Mouse (Mus musculus) left cerebral cortex, postnatal 25 days (tissue): ENCODE measurements around the gene Tet1. TPM values are rescaled to one million over a fixed set of nuclear protein-coding genes. Genes with fewer than 3 reads are reported as not detected.
"Not testable (repeated sequence)": the region's sequence is repeated elsewhere in the genome, so short reads cannot be mapped to it uniquely, and the experiment has no call there.

ENCODE experiments used
- DNase-seq, 2 experiments: peaks; one replicate each; pipeline ENCODE4 v3.0.0; 2022; ENCODE audit warnings: low spot score in 2 of 2, mixed read lengths in 1 of 2
- intact Hi-C: fragments of 180-260 bp; cut with DNase I; formaldehyde crosslinking; loops from one replicate; pipeline ENCODE4 v1.15.1; 2025
- total RNA-seq, 2 experiments: library from RNA; stranded (reverse); gene quantifications; 2 replicates each; pipeline ENCODE4 v1.2.3; 2021

Gene Tet1
- 10 to 100 TPM; 21.1 to 26.0 TPM for total RNA-seq

GRCm38 (mm10) chr10:62908896-62909295 is at the start of gene Tet1:
Gene Tet1 (minus strand): TSS chr10:62908996.
- DNase-seq, intact Hi-C loops: not testable (repeated sequence)

- intact Hi-C loops, result no loop called here
- DNase-seq, result no peak
Observed at GRCm38 (mm10) chr10:62948551-62948950, 39.8 kb upstream of the Tet1 start.

GRCm38 (mm10) chr10:62946738-62947471 is 38.1 kb upstream of the Tet1 start, which contains the start of gene Dna2:
Gene Dna2 (plus strand): TSS chr10:62947026.
- peak; percentile 71 to 73 for DNase-seq
- intact Hi-C loops, result loop anchor here (2.0 kb wide), 1 partner anchor 26 kb away; the partner anchor contains the start of gene Slc25a16

GRCm38 (mm10) chr10:62944975-62945580 is 36.3 kb upstream of the Tet1 start:
- intact Hi-C loops, result no loop called here
- no peak for DNase-seq

- intact Hi-C loops, result no loop called here
- DNase-seq, result no peak
Observed at GRCm38 (mm10) chr10:62932381-62932780, 23.6 kb upstream of the Tet1 start.

- no peak for DNase-seq
- intact Hi-C loops, result no loop called here
Observed at GRCm38 (mm10) chr10:62924096-62924635, 15.4 kb upstream of the Tet1 start.

GRCm38 (mm10) chr10:62920766-62921156 is 12.0 kb upstream of the Tet1 start:
- no peak for DNase-seq
- intact Hi-C loops, result loop anchor here (1.0 to 2.0 kb wide), 2 partner anchors 26 to 55 kb away; partner anchors contain the start of gene Dna2

GRCm38 (mm10) chr10:62919925-62920765 is 11.3 kb upstream of the Tet1 start, which contains the start of gene Slc25a16:
Gene Slc25a16 (plus strand): TSS chr10:62920633.
- DNase-seq, result peak; percentile 93 to 96
- intact Hi-C loops, result loop anchor here (1.0 to 2.0 kb wide), 2 partner anchors 27 to 55 kb away; partner anchors contain the start of gene Dna2

- intact Hi-C loops, result no loop called here
- DNase-seq, result no peak
Observed at GRCm38 (mm10) chr10:62918985-62919384, 10.2 kb upstream of the Tet1 start.

- intact Hi-C loops, result no loop called here
- DNase-seq, result no peak
Observed at GRCm38 (mm10) chr10:62911120-62911519, 2.3 kb upstream of the Tet1 start.

- DNase-seq, result no peak
- intact Hi-C loops, result no loop called here
Observed at GRCm38 (mm10) chr10:62906336-62906735, 2.5 kb downstream of the Tet1 start.

- intact Hi-C loops, result no loop called here
Observed at GRCm38 (mm10) chr10:62902829-62903228, 6.0 kb downstream of the Tet1 start.

GRCm38 (mm10) chr10:62901826-62902225 is 7.0 kb downstream of the Tet1 start:
- intact Hi-C loops, result no loop called here
- DNase-seq, result no peak

More at GRCm38 (mm10) chr10:62902829-62903228, 6.0 kb downstream of the Tet1 start:
- no peak for DNase-seq

GRCm38 (mm10) chr10:62900144-62900543 is 8.7 kb downstream of the Tet1 start:
- no peak for DNase-seq
- intact Hi-C loops, result no loop called here

GRCm38 (mm10) chr10:62898061-62898460 is 10.7 kb downstream of the Tet1 start:
- intact Hi-C loops, result no loop called here
- no peak for DNase-seq

- intact Hi-C loops, result no loop called here
- no peak for DNase-seq
Observed at GRCm38 (mm10) chr10:62897437-62897836, 11.4 kb downstream of the Tet1 start.

GRCm38 (mm10) chr10:62896774-62897173 is 12.0 kb downstream of the Tet1 start:
- intact Hi-C loops, result no loop called here
- no peak for DNase-seq

- no peak for DNase-seq
- intact Hi-C loops, result no loop called here
Observed at GRCm38 (mm10) chr10:62896035-62896434, 12.8 kb downstream of the Tet1 start.

GRCm38 (mm10) chr10:62895386-62895785 is 13.4 kb downstream of the Tet1 start:
- intact Hi-C loops, result no loop called here
- no peak for DNase-seq

- intact Hi-C loops, result no loop called here
- no peak for DNase-seq
Observed at GRCm38 (mm10) chr10:62894447-62894846, 14.3 kb downstream of the Tet1 start.
